Mouse (Mus musculus) liver, embryonic 14.5 days (tissue): ENCODE measurements around the gene Atrnl1.

Experiments used
- CTCF ChIP-seq: IDR thresholded peaks from 2 replicates; pipeline ENCODE4 v1.5.1; 2016; ENCODE audit warnings: antibody characterized with exemption, low read depth, control low read depth
- EP300 ChIP-seq: IDR thresholded peaks from 2 replicates; pipeline ENCODE4 v1.6.1; 2016; ENCODE audit warnings: antibody characterized with exemption, low read depth

GRCm38 (mm10) chr19:57625738-57626137 is 14.9 kb downstream of the Atrnl1 start:
- TF ChIP-seq CTCF, result no peak
- no peak for TF ChIP-seq EP300
